Mouse (Mus musculus) testis, adult 2 months (tissue): ENCODE measurements around the gene Gpr1.

ENCODE experiments used
- CTCF ChIP-seq: fragments of 200-500 bp; IDR thresholded peaks from 2 replicates; pipeline ENCODE4 v1.5.1; 2012; ENCODE audit warnings: low read depth, mild to moderate bottlenecking, inconsistent platforms, low read length, moderate library complexity; ENCODE audit not compliant: control insufficient read depth, insufficient read depth, insufficient replicate concordance
- POLR2A ChIP-seq: fragments of 200-500 bp; IDR thresholded peaks from 2 replicates; pipeline ENCODE4 v1.6.1; 2012; ENCODE audit warnings: low read depth, mild to moderate bottlenecking, inconsistent platforms, low read length, moderate library complexity; ENCODE audit not compliant: control insufficient read depth

DNA sequence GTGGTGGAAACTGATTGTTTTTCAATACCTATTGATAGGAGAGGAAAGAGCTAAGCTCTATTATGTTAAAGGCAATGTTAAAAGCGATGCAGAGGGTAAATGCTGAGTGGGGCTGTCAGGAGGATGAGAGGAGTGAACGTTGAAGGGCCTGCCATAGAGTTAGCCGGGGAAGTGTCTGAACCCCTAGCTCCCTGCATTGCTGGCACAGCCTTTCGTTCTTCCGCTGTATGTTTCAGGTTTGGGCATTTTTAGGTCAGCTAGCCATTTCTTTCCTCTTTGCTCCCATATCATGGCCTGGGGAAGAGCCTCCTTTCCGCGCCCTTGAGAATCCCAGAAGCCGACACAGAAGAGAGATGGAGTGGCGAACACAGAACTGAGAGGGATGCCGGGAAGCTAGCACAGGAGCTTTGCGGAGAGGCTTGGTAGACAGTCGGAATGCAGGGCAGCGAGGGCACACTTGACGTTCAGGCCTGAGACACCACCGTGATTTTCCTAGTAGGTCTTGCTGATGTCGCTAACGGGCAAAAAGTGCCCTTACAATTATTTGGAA is 46.8 kb upstream of the Gpr1 start:
- TF ChIP-seq POLR2A (no peak), CTCF (no peak)
